Comparison of ENCODE assay signal across 8 mouse cellular contexts in the genomic region with DNA sequence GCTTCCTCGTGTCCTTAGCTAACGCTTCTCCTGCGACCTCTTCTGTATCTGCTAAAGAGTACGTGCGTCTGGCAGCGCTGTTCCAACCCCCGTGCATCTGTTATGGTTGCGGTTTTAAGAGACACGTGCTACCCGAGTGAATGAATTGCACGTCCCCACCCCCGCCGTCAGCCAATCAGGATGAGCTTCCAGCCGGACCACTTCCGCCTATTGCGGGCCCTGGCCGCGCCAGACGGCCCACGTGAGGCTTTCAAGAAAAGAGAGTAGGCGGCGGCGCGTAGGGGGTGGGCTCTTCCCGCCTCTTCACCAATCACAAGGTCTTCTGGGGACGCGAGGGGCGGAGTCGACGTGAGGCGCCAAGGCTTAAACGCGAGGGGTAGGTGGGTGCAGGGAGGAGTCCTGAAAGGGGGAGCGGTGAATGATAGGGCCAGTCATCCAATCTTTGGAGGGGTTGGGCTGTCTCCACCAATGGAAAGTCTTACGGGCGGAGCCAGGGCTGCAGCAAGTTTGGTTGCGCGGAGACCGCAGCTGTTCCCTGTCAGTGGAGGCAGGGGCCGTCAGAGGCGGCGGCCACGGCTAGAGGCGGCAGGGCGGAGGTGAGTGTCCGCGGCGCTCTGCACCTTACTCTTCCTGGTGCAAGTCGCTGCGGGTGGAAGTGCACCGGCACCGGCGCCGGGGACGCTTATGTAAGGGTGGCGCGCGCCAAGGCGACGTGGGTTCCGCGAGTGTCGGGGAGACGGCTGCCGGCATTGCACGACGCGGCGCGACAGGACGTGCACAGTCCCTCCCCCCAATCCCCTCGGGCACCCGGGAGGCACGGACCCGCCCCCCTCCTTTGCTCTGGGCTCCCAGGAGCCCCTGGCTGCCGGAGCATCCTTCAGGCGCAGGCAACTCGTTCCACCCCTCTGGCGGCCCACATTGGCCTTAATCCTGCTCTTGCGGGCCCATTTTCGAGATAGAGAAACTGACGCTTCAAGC. TPM values are rescaled to one million over a fixed set of nuclear protein-coding genes. Genes with fewer than 3 reads are reported as not detected.
DNase-seq lines count a peak whose midpoint lies in the region; ATAC-seq lines count a peak whose summit lies in the region.

A gene (plus strand): TSS at position 487 of the 978 bp plus-strand sequence.

- peak; percentile 100 for DNase-seq in adipocyte (ENCODE audit: low spot score)
- peak; percentile 100 for DNase-seq in embryo, embryonic 10 days (ENCODE audit: low spot score)
- DNase-seq in gastrocnemius, postnatal 10 days = peak; percentile 97
- DNase-seq in induced T-regulatory cell, adult 2 months (ENCODE audit: low read depth) = peak; percentile 100
- DNase-seq in left cerebral cortex, adult 9 months (ENCODE audit: low spot score in 2 of 2) = peak; percentile 99 to 100
- DNase-seq in right cerebral cortex, postnatal 14 days = peak; percentile 97
- DNase-seq in urinary bladder, postnatal 36 days (ENCODE audit: low spot score in 2 of 2) = peak; percentile 99

- ATAC-seq in megakaryocyte progenitor cell, adult 5-6 weeks (replicated peaks; ENCODE audit: poor library complexity) = peak; percentile 97

RNA-seq across cellular contexts. Expression of the gene that starts here (rescaled TPM):
- total RNA-seq in gastrocnemius, postnatal 10 days (2021) = 10 to 100 TPM; 12.7 to 18.1 TPM
- total RNA-seq in megakaryocyte progenitor cell, adult 5-6 weeks (2015) = 0.56 and 2.3 TPM in 2 replicates
- total RNA-seq in megakaryocyte progenitor cell, adult 5-6 weeks (2017) = 0.98 and 2.1 TPM in 2 replicates

Comparison
In these comparisons a context has a peak if more than half of its experiments do, and no peak if none do; other contexts are left out.
1. Peak in every context shown above with its lines: DNase-seq and ATAC-seq.
2. RNA of the gene that starts here (total RNA-seq): 12.7 to 18.1 TPM in gastrocnemius, postnatal 10 days; 0.56 to 2.3 TPM in megakaryocyte progenitor cell, adult 5-6 weeks; every median in the first group is over 4 times any median in the second.